Mouse (Mus musculus) fibroblast of lung, adult 2 months (primary cell): ENCODE results near the gene Urad.

Source experiments
- DNase-seq: peaks from one replicate; pipeline ENCODE4 v3.0.0-alpha.2; 2011; ENCODE audit warnings: low read depth

Urad gene

DNA sequence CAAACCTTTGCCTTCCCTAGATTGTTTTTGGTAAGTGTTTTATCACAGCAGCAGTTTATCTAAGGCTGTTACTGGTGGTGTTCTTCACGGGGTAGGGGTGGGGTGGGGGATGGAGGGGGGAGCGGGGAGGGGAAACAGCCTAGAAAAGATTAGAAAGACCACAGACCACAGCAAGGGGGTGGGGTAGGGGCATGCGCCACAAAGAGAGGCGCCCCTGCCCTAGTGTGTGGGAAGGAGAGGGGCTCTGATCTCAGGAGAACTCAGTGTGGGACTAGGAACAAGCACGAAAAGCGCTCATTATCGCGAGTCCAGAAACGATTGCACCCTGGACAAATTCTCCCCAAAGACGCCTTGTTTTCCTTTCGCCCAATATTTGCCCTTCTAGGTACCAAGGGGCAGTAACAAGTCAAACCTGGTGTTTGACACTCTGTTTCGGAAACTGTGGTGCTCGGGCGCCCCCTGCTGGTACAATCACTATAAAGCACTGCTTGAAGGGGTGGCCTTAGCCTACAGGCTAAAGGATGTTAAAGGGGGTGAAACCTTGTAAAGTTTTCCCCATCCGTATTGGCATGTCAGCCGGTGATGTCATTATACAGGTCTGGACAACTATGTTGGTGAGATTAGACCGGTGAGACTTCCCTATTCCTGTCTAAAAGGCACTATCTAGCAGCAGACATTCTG lies 1.1 kb upstream of the Urad start:
- DNase-seq = peak; percentile 5

DNA sequence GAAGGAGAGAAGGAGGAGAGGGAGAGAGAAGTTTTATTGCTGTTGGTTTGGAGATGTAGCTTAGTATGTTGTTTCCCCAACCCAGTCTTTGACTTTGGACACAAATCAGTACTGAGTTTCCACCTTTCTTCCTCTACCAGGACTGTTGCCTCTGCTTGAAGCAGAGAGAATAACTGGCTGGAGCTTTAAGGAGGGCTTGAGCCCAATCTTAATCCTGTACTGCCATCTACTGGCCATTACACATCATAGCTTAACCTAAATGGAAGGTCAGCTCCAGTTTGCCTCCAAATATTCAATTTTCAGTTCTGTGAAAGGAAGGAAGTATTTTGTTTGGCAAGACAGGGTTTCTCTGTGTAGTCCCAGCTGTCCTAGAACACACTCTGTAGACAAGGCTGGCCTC lies 2.6 kb downstream of the Urad start:
- peak; percentile 23 for DNase-seq

DNA sequence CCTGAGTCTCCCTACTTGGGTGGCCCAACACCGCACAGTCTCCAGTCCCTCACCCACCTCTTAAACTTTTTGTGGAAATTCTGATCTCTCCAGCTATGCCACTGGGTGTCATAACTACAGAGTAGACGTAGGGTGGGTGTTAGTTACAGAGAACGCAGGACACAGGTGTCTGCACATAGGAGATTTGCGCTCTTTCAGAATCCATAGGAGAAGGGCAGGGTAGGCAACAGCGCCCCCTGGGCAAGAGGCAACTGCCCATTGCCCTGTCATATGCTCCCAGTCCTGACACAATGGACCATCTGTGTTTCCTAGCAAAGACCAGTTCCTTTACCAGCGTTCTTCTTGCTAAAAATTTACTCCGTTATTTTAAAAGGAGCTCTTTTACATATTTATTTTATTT lies 4.2 kb downstream of the Urad start:
- DNase-seq = no peak

DNA sequence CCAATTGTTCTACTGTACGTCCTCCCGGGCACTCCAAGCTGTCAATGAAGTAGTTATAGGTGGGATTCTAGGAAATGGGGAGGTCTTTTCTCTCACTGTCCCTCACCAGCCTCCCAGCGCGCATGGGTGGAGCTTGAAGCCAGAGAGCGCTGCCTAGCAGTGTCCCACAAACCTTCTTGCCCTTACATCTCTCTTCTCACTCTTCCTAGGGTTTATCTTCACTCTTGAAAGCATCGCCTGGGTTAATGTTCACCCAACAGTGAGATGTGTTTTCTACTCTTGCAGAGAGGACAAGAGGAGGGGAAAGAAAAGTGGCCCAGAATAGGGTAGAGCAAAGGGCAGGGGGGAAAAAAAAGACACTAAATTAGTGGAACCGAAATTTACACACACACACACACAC lies 4.9 kb downstream of the Urad start:
- no peak for DNase-seq

DNA sequence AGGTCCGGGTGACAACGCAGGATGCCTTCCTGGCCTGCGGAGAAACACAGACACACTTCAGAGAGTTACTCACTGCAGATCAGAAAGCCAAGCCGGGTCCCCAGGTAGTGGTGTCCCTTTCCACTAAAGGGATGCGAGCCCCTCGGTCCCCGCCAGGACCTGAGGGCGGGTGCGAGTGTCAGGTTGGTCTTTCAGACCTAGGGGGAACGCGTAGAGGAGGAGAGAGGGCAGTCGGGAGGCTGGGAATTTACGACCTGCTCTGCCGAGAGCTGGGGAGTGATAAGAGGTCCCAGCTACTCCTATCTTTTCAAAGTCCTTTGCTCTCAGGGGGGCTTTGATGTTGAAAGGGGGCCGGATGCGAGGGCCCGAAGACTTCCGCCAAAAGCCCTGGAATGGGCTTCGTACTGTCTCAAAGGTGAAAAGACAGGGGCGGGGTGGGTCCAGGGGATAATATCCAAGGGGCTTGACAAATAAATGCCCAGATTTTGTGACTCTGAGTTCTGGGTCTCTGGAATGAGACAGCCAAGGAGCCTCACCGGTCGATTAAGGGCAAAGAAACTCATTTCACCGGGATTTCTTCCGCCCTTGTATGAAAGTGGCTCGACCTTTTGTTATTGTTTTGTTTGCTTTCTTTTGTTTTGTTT lies 6.7 kb downstream of the Urad start:
- DNase-seq = no peak

DNA sequence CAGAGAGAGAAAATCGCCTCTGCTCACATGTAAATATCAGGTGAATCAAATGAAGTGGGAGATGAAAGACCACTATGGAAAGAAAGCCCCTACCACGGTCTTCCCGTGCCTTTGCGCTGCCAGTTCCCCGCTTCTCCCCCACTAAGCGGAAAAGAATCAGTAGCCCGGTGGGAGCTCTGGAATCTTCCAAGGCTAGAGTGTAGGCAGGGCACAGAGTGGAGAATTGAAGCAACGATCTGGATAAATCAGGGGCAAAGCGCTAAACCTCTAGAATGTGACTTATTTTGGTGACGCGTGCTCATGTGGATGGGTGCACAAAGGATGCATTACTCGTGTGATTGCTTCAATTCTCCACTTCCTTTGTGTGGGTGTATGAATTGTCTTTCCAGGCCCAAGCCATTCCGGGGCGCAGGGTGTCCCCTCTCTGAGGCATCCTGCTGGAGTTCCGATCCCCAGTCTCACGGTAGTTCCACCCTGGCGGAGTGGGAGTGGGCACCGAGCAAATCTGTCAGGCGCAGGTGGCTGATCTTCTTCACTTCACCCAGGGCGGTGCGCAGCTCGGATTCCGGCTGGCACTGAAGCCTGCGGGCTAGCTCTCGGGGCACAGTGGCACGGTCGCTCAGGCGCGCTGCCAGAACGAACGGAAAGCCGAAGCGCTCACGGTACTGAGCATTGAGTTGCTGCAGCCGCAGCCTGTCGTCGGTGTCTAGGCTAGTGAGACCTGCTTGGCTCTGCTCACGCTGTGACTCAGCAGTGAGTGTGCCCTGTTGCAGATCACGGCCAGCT lies 7.4 kb downstream of the Urad start:
- no peak for DNase-seq

DNA sequence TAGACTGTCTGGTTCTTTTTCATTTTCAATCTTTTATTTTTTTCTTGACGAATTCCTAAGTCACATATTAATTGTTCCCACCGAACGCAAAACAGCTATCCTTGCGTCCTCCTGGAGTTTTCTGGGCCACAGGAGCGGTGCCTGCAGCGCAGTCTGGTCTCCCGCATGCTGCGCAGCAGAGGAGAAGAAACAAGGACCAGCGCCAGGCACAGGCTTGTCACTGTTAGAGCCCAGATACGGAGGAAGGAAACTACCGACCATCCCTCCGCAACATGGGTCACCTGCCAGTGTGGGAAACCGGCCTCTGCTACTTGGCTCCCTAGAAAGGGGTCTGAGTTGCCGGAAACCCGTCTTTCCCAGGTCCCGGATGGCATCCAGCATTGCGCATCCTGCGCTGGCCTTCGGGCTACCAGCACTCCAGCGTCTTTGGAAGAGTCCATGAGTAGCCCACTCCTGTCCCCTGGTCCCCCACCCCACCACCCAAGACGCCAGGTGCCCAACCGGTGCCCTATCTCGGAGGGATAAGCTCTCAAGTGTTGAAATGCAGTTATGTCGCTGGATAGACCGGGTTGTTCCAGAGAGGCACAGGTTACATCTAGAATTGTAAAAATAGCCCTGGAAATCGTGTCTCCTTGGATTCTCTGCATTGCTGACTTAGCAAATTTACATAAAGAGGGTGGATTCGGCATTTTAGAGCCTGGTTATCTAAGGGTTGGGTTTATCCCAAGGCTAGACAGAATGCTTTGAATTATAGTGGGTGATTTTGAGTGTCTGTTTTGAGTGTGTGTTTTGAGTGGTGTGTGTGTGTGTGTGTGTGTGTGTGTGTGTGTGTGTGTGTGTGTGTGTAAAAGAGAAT lies 9.2 kb downstream of the Urad start:
- no peak for DNase-seq

DNA sequence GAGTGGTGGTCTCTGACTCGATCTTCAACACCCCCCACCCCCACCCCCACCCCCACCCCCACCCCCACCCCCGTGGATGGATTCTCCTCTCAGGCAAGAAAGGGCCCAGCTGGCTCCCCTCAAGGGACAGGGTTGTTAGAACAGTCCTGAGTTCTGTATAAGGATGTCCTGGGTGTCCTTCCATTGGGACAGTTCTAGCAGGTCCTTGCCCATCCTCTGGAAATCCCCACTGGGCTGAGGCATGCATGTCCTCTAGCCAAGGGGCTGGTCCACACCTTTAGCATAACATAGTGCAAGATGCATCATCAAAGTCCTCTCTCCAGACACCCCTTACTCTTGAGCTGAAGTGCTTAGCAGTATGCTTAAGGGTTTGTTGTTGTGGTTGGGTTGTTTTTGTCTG lies 12.5 kb downstream of the Urad start:
- DNase-seq = no peak

DNA sequence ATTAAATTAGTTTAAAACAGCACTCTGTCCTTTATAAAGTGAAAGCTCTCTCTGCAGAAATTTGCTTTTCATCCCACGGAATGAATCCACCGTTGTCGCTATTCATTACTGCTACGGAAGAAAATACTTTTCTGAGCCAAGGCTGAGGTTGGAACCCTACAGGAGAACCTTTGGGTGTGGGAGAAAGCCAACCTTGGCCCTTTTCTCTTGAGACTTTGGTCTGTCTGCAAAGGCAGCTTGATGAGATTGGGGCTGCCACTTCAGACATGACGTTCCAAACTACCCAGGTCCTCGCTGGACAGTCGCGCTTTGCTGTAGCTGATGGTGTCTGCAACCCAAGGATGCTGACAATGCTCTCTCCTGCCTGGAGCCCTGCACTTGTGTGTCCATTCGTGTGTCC lies 13.8 kb downstream of the Urad start:
- DNase-seq = no peak

DNA sequence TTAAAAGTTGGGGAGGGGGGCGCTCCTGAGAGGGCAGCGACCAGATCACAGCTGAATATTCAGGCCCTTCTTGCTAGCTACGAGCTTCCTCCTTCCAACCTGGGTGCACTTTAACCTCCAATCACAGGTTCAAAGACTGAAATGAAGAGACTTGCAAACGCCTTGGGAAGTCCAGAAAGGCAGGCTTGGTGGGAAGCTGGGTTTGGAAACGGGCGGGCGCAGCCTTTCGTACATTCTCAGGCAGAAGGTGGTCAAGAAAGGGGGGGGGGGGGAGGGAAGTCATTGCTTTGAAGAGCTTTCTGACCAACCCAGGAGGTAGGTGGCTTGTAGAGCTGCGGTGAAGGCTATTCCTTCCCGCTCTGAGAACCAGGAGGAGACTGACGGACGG lies 14.8 kb downstream of the Urad start:
- no peak for DNase-seq

DNA sequence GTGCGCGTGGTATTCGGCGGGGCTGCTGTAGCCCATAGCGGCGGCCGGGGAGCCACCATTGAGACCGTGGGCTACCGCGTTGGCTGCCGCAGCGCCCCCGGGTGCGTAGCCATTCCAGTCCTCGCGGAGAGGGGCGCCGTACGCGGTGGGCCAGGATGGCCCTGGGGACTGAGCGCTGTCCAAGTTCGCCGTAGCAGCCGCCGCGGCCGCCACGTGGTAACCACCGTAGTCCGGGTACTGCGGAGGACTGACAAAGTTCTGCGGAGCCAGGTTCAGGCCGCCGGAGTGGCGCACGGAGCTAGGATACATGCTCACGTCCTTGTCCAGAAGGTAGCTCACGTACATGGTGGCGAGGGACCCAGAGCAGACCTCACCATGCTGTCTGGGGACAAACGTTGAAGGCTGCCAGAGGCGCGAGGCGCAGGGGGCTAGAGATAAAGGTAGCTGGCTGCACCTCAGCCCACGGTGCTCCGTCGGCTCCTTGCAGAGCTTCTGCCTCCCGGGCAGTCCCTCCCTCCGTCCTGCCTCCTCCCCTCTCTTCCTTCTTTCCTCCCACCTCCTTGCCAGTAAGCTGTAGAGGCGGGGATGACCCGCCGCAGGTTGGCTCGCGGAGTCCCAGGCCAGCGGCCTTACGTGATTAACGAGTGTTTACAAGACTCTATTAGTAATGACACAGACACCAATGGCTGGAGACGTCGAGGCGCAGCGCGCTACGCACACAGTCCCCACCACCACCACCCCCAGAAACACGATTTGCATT lies 15.4 kb downstream of the Urad start, which contains the start of gene Cdx2:
Gene Cdx2, minus strand, starts transcription at position 633 of the 760 bp plus-strand sequence.
- no peak for DNase-seq

DNA sequence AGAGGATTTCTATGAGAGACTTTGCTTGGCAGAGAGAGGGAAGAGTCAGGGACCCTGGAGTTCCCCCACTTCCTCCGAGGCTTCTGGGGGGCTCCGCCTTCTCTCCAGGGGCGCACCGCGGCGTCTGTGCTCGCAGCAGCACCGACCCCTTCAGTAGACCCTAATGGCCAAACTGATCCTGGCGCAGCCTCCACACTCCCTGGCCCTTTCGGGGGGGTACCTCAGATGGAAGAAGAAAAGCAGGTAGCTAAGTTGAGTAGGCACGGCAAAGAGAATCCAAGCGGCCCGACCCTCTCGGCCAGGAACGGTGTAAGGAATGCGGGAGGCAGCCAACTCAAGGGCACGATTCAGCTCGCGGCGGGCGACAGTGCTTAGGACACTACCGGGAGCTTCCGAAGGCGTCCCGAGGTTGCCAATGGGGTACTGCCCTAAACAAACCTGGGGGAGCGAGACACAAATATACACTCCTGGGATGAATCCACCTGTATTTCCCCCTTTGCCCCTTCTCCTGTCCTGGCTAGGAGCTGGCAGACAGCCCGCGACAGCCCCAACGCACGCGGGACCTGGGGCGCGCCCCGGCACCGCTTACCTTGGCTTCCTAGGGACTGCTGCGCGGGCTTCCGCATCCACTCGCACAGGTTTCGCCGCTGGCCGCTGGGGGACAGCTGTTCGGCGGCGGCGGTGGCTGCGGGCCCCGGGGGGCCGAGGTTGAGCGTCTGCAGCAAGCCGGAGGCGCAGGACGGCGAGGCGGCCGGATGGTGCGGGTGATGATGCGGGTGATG lies 16.2 kb downstream of the Urad start:
- DNase-seq = no peak

DNA sequence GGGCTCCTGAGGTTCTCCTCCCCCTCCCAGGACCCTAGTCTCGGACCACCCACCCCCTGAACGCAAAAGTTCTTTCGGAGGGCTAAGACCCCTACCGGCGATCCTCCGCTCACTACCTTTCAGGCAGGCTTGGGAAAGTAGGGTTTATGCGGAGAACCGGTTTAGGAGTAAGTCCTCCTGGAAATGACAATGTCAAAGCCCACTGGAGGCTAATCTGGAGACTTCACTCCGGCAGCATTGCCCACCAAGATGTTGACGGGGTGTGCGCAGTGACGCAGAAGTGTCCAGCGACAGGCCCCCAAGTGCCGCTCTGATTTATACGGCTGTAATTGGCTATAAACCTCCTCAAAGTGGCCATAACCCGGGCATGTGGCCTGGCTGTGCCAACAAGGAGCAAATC lies 17.1 kb downstream of the Urad start:
- no peak for DNase-seq

DNA sequence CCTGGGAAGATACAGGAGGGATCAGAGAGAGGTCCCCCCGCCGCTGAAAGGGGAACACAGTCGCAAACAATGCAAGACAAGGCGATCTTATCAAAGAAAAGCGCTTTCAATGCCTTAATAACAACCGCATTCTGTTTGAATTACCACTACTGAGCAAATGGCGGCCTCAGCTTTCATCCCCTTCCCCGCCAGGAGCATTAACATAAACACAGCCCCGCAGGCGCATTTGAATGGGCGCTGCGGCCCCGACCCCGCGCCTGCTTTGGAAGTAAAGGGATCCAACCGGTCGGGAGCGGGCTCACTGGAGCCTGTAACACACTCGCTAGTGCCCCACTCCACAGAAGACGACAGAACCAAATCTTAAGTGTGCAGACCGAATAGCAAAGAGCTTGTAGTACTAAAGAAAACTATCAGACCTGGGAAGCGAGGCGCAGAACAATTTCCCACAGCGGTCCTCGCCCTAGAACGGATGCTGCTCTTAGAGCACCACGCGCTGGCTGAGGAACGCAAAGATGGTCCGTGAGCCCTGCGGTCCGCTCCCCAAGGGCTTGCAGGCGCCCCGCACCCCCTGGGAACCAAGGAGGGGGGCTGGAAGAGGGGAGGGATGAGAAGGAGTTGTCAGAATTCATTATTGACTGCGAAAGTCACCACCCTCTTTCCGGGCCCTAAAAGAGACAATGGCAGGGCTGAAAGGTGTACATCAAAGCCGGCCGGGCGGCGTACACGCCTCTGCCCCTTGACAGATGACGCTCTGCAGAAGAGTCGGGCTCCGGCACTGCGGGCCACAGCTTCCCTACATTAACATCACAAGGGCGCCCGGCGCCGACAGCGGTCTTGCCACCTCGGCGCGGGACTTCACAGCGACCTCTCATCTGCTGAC lies 17.7 kb downstream of the Urad start:
- DNase-seq = no peak

DNA sequence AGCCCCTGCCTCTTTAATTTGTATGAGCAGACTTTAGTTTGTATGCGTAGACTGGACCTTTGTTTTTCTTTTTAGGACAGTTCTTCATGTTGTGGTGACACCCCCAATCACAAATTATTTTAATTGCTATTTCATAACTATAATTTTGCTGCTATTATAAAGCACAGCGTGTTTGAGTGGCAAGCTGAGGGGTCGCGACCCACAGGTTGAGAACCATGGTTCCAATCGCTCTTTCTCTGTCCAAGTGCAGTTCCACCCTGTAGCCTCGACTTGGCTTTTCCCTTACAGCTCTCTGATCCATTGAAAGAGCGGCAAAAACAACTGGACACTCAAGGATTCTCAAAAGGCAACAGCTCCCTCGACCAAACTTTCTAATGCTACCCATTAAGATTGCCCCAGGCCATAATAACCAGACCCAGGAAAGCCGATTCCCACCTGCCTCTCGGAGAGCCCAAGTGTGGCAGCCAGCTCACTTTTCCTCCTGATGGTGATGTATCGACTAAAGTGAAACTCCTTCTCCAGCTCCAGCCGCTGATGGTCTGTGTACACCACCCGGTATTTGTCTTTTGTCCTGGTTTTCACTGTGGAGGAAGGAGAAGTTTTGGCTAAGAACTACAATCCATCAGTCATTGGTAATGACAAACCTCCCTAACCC lies 19.4 kb downstream of the Urad start:
- no peak for DNase-seq

DNA sequence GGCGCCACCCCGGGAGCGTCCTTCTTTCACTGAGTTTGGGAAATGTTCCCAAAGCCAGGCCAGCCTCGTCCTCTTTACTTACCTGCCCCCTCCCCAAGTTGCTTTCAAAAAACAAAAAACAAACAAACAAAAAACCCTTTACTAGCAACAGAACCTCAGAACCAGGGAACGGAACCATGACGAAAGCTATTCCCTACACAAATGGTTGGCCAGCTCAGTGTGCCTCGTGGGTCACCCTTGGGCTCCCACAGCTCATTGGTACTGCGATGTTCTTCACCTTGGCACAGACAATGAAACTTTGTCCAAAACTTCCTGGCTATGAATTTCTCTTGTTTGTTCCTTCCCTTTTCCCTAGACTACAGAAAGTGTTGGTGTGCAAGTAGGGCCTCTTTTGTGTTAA lies 20.1 kb downstream of the Urad start:
- no peak for DNase-seq

DNA sequence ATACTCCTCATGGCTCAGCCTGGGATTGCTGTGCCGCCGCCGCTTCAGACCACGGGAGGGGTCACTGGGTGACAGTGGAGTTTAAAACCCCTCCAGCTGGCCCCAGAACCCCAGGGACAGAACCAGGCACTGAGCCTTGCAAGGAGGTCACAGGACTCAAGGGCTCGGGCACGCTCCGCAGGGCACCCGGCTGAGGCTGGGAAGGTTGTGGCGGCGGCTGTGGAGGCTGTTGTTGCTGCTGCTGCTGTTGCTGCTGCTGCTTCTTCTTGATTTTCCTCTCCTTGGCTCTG lies 20.5 kb downstream of the Urad start:
- DNase-seq = no peak

DNA sequence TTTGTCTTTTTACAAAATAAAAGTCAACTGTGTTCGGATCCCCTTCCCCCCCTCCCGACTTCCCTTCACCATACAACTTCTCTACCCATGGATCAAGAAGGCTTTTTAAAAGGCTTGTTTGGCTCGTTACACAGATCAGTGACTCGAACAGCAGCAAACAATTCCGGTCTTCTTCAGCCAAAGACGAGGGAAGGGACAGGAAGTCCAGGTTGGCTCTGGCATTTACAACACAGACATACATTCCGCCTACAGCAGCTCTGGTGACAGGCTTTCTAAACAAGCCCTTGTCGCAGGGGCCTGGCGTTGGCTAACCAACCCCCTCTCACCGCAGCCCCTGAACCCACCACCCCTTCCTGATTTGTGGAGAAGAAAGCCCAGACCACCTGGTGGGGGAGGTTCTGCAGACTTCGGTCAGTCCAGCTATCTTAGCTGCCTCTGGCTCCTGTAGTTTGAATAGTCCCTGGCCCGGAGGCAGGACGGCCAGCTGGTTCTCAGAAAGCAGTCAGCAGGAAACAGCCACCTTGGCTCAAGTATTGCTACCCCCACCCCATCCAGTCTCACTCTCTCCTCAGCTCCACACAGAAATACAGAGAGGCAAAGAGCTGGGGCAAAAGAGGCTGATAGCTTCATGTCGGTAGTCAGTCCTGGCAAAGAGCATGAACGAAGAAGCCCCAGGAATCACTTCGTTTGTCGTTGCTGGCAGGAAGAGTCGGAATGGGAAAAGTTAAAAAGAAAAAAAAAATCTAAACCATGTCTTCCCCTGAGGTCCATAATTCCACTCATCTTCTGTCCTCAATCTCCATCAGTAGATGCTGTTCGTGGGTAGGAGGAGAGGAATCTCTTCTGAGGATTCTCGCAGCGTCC lies 21.1 kb downstream of the Urad start:
- DNase-seq = no peak

DNA sequence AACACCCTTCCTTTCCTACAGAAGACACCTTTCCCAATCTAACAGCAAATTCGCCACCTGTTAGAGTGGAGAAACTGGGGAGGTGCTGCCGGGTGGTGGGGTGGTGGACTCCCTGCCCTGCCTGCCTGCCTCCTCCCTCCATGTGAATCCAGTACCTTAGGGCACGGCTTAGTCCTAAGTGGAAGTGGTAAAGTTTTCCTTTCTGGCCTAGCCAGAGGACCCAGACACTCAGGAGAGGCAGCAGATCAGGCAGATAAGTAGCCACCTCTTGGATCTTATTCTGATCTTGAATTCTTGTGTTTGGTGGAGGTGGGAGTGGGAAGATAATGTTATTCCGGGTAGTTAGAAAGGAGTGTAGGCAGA lies 22.3 kb downstream of the Urad start:
- DNase-seq = no peak
